Mouse (Mus musculus): ENCODE data around the gene Cask. TPM values are rescaled to one million over a fixed set of nuclear protein-coding genes. Genes with fewer than 3 reads are reported as not detected.
A peak's percentile ranks its signal among the peaks of the same experiment; 100 is the strongest.
"Not testable (repeated sequence)": the region's sequence is repeated elsewhere in the genome, so short reads cannot be mapped to it uniquely, and the experiment has no call there.

Gene Cask
- under 1 TPM; 0.39 to 0.77 (median 0.57) TPM for polyA plus RNA-seq (2017; shearing (Covaris generic))

DNA sequence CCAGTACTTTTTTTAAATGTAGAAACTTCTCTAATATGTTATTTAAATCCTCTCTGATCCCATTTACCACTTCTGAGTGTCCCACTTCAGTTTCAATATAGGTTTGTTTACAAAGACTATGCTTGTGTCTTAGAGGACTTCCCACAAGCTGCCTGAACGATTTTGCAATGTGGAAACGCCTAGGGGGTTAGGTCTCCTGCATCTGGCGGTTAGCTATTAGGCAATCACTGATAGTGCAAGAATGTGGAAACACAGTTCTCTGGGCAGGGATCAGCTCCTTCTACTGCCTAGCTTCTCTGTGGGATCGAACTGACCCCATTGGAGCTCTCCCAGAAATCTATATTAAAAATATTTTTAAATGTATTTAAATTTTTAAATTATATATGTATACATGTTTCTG is at the start of gene Cask:
TSS of gene Cask (minus strand) at position 83 of the 400 bp plus-strand sequence.
- ATAC-seq: no peak

DNA sequence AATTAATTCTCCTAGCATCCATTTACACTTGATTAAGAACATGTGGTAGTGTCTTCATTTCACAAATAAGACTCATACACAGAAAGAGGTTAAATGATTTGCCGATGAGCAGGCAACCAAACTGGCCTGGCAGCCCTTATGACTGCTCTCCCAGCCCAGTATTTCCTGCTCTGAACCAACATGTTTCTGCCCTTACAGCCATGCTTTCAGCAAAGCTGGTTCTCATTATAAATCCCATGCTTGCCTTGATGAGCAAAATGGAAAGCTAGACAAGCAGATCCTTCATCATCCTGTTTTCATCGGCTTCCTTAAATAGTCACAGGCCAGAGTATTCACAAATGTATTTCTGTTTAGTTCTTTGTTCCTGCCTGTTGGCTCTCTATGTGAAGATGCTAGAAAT is 38.8 kb upstream of the Cask start:
- ATAC-seq: no peak

DNA sequence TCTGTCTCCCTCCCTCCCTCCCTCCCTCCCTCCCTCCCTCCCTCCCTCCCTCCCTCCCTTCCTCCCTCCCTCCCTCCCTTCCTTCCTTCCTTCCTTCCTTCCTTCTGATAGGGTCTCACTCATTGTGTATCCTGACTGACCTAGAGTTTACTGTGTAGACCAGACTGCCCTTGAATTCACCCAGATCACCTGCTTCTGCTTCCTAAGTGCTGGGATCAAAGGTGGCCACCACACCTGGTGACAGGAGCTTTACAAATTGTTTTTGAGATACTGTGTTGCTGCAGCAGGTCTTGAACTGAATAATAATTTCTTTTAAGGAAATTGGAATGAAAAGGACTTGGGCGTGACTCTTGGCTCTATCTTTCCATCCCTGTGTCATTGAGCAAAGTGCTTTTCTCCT is 33.2 kb upstream of the Cask start:
- no peak for ATAC-seq

DNA sequence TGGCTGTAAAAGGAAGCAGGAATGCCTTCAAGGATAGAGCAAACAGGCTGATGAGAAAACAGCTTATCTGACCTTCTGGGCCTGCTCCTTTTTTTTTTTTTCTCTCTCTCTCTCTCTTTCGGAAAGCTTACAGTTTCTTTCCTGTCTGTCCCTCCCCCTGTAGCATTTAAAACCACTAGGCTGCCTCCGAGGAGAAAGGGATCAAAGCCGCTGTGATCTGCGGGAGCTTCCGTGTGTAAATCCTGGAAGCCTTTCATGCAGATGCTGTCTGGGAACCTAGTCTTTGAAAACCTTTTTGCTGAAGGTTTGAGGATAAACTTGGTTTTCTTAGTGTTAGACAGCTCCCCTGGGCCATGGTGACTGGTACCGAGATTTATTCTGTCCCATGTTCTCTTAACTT is 30.8 kb upstream of the Cask start:
- no peak for ATAC-seq

GRCm38 (mm10) chrX:13860145-13860544 is 9.0 kb upstream of the Cask start:
- ATAC-seq: no peak

DNA sequence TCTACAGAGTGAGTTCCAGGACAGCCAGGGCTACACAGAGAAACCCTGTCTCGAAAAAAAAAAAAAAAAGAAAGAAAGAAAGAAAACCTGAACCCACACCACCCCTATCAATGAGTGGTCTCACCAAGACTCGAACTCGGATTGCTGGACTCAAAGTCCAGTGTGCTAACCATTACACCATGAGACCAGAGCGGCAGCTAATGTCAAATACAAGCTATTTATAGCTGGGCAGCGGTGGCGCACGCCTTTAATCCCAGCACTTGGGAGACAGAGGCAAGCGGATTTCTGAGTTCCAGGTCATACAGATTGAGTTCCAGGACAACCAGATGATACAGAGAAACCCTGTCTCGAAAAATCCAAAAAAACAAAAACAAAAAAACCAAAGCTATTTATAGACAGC is 7.9 kb upstream of the Cask start:
- no peak for ATAC-seq

- no peak for ATAC-seq
Observed at GRCm38 (mm10) chrX:13848473-13848872, 2.7 kb downstream of the Cask start.

DNA sequence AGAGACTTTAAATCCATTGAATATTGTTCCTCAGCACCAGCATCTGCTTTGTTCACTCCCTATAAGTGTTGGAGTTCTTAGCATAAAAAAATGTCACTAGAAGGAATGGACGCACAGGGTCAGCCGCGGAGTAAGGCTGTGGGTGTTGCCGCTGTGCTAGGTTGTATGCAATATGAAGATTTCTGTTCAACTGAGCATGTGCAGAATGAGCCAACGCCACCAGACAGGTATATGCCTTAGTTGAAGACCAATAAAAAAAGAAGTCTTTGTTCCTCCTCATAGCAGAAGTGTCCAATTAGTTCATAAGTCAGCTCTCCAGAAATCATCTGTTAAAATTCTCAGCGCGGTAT is 3.7 kb downstream of the Cask start:
- no peak for ATAC-seq

DNA sequence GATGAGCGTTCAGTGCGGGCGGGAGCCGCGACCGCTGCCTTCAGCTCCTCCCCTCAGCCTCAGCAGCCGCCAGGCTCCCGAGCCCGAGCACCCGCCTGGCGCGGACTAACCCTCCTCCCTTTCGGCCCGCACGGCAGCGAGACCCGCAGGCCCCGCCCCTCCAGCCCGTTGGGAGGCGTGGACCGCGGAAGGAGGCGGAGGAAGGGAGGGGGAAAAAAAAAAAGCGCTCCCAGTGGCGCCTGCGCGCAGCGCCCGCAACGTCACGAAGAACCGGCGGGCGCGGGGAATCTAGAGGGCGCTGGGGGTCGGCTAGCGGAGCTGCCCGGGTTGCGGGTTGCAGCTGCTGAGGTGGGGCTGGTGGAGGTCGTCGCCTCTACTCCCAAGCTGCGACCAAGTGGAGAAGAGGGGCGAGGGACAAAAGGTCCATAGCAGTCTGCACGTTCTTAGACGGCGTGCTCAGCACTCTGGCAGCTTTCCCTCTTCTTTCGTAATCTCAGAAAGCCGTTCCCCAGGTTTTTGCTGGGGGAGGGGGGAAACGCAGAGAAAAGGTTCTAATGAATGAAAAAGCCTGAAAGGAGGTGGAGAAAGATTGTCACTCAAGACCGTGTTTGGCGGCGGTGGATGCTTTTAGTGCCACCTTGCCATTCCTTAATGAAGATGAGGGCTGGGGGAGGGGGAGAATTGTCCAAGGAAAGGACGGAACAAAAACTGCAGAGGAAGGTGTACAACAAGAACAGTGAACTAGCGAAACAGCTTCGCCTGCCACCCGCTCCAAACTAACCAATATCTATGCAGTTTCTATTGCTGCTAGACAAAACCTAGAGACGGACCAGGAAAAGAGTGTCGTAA is 4.3 kb downstream of the Cask start:
- ATAC-seq: peak; percentile 80

GRCm38 (mm10) chrX:13845858-13846652 is 5.1 kb downstream of the Cask start:
- ATAC-seq: peak; percentile 45

- no peak for ATAC-seq
Observed at GRCm38 (mm10) chrX:13845141-13845857, 5.9 kb downstream of the Cask start.

- no peak for ATAC-seq
Observed at GRCm38 (mm10) chrX:13822792-13823191, 28.4 kb downstream of the Cask start.

DNA sequence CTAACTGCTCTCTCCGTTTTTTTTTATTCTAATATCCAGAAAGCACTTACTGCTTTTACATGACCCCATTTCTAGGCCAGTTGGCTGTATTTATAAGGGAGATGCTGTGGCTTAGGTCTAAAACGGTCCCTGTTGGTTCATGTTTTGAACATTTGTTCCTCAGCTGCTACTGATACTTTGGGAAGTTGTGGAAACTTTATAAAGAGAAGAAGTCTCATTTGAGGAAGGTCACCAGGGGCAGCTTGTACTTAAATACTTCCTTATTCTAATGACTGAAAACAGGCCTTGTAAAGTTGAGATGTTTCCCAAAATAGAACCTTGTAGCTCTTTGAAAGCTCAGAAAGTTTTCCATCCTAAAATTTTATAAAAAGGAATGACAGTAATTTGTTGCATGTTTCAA is 52.4 kb downstream of the Cask start:
- no peak for ATAC-seq

DNA sequence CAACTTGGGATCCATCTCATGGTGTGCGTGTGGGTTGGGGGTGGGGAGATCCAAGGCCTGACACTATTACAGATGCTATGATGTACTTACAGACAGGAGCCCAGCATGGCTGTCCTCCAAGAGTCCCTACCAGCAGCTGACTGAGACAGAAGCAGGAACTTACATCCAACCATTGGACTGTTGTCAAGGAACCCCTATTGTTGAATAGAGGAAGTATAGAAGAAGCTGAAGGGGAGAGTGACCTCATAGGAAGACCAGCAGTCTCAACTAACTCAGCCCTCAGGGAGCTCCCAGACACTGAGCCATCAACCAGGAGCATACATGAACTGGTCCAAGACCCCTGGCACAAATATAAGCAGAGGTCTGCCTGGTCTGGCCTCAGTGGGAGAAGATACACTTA is 85.5 kb downstream of the Cask start:
- no peak for ATAC-seq

GRCm38 (mm10) chrX:13765024-13765423 is 86.1 kb downstream of the Cask start:
- ATAC-seq: no peak

DNA sequence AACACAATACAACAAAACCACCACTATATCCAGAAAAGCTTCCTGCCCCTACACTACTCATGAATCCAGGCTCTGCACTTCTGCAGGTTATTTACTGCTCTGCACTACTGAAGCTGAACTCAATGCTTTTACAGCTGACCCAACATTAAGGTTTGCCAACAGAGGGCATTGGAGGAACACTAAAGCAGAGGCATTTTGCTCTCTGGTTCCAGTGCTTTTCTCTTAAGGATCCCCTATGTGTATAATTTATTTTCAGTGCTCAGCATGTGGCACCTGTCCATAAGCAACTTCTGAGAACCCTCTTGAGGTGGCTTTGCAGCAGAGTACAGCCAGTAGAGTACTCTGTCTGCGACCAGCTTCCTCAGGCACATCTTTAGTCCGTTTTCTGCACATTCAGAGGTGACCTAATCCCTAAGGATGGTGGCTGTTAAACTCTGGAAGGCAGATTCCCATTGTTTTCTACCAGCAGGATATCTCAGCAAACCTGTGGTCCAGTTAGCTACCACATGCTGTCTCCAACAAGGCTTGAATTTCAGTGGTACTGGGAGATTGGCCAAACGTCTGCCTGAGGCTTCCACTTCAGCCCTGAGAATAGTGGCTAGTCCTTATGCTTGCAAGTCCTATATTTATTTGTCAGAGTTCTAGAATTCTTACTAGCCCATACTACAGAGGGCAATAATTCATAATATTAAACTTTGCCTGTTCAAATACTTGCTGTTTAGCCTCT is 93.7 kb downstream of the Cask start:
- ATAC-seq: no peak

- ATAC-seq: no peak
Observed at GRCm38 (mm10) chrX:13741110-13741509, 110.1 kb downstream of the Cask start.

- not testable (repeated sequence) for ATAC-seq
Observed at GRCm38 (mm10) chrX:13730785-13731184, 120.4 kb downstream of the Cask start.

GRCm38 (mm10) chrX:13729835-13730480 is 121.2 kb downstream of the Cask start:
- ATAC-seq: no peak

- ATAC-seq: no peak
Observed at GRCm38 (mm10) chrX:13725573-13726403, 125.4 kb downstream of the Cask start.

DNA sequence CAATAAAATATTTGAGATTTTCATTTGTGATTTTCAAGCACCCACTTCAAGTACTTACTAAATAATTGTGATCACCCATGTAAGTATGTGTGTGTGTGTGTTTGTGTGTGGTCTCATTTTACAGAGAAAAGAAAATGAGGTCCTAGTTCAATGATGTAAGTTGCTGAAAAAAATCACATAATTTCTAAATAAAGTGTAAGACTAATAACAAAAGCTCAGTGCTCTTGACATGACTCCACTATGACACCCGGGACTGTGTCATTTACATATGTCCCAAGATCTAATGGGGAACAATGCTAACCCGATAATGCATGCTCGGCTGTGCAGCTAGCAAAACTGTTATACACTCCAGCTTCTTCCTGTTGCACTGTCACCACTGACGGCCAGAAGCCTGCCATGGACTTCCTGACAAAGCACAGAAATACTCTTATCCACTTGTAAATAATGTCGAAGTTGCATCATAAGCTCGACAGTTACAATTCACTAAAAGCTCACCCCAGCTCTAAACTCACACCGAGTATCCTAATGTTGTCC is 130.8 kb downstream of the Cask start:
- ATAC-seq: no peak
